Mouse (Mus musculus) G1E (cell line): ENCODE measurements around the gene Fmnl2.

ENCODE experiments used
- CTCF ChIP-seq: IDR thresholded peaks from 2 replicates; pipeline ENCODE4 v1.5.1; 2012; ENCODE audit warnings: low read depth, low read length, inconsistent platforms, mixed read lengths
- GATA1 ChIP-seq: IDR thresholded peaks from 2 replicates; pipeline ENCODE4 v1.6.1; 2012; ENCODE audit warnings: borderline replicate concordance, low read length, inconsistent platforms, mixed read lengths
- TAL1 ChIP-seq: conservative IDR thresholded peaks from 2 replicates; pipeline ENCODE4 v1.6.1; 2012; ENCODE audit warnings: low read depth, low read length, inconsistent platforms, mixed read lengths

DNA sequence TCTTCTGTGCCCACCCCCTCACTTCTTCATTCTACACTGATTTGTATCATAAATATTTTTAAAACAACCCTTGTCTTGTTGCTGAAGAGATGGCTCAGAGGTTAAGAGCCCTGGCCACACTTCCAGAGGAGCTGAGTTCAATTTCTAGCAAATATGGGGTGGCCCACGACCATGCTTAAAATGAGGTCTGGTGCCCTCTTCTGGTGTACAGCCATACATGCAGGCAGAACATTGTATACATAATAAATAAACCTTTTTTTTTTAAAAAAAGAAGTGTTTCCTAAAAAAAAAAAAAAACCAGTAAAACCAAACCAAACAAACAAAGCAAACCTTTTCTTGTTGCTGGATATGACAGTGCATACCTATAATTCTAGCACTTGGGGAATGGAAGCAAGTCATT lies 225.6 kb downstream of the Fmnl2 start:
- TF ChIP-seq CTCF (no peak), TAL1 (no peak), GATA1 (no peak)
